Mouse (Mus musculus) skeletal muscle tissue, adult 2 months (tissue): ENCODE data around the gene Capn10.
"Not testable (repeated sequence)": the region's sequence is repeated elsewhere in the genome, so short reads cannot be mapped to it uniquely, and the experiment has no call there.

Source experiments
- DNase-seq: peaks from one replicate; pipeline ENCODE4 v3.0.0-alpha.2; 2012; ENCODE audit warnings: low read depth, low spot score

The Capn10 gene

GRCm38 (mm10) chr1:92919151-92919550 lies 15.0 kb upstream of the Capn10 start:
- no peak for DNase-seq

- DNase-seq: no peak
These were observed 14.4 kb upstream of the Capn10 start for GRCm38 (mm10) chr1:92919775-92920174.

- no peak for DNase-seq
These were observed 13.5 kb upstream of the Capn10 start for GRCm38 (mm10) chr1:92920474-92921200.

- DNase-seq: no peak
These were observed 12.7 kb upstream of the Capn10 start for GRCm38 (mm10) chr1:92921496-92921895.

GRCm38 (mm10) chr1:92930171-92930706 lies 3.9 kb upstream of the Capn10 start:
- no peak for DNase-seq

- DNase-seq: no peak
These were observed 565 bp upstream of the Capn10 start for GRCm38 (mm10) chr1:92933611-92934010.

GRCm38 (mm10) chr1:92935054-92935962 lies 1.1 kb downstream of the Capn10 start:
- DNase-seq: peak; percentile 37

GRCm38 (mm10) chr1:92935977-92936376 lies 1.8 kb downstream of the Capn10 start:
- no peak for DNase-seq

GRCm38 (mm10) chr1:92936467-92936866 lies 2.3 kb downstream of the Capn10 start:
- no peak for DNase-seq

GRCm38 (mm10) chr1:92937797-92938196 lies 3.6 kb downstream of the Capn10 start:
- no peak for DNase-seq

- DNase-seq: no peak
These were observed 5.6 kb downstream of the Capn10 start for GRCm38 (mm10) chr1:92939746-92940145.

GRCm38 (mm10) chr1:92943219-92943989 lies 9.2 kb downstream of the Capn10 start:
- DNase-seq: no peak

- no peak for DNase-seq
These were observed 13.8 kb downstream of the Capn10 start for GRCm38 (mm10) chr1:92947966-92948365.

- DNase-seq: no peak
These were observed 15.2 kb downstream of the Capn10 start for GRCm38 (mm10) chr1:92949426-92949825.

GRCm38 (mm10) chr1:92950607-92951006 lies 16.4 kb downstream of the Capn10 start, which contains the start of gene Gpr35:
Gene Gpr35 (plus strand): TSS chr1:92950865.
- DNase-seq: no peak

- no peak for DNase-seq
These were observed 19.5 kb downstream of the Capn10 start for GRCm38 (mm10) chr1:92953641-92954040.

- DNase-seq: not testable (repeated sequence)
These were observed 22.6 kb downstream of the Capn10 start for GRCm38 (mm10) chr1:92956571-92957335.

GRCm38 (mm10) chr1:92958999-92959398 lies 24.8 kb downstream of the Capn10 start:
- DNase-seq: no peak

- not testable (repeated sequence) for DNase-seq
These were observed 36.6 kb downstream of the Capn10 start for GRCm38 (mm10) chr1:92970791-92971190.

GRCm38 (mm10) chr1:92971879-92972795 lies 38.0 kb downstream of the Capn10 start:
- DNase-seq: peak; percentile 13
